Mouse (Mus musculus) layer of hippocampus, adult 2 months (tissue): ENCODE results near the gene Ptprg. TPM values are rescaled to one million over a fixed set of nuclear protein-coding genes. Genes with fewer than 3 reads are reported as not detected.
A peak's percentile ranks its signal among the peaks of the same experiment; 100 is the strongest.

Experiments
- DNase-seq, 2 experiments: peaks; one replicate each; pipeline ENCODE4 v3.0.0; 2022; ENCODE audit warnings: low spot score in 2 of 2
- H3K27ac ChIP-seq: fragments of 200-600 bp; 2 replicates; pipeline ENCODE4 v1.8.1; 2022
- H3K4me3 ChIP-seq: fragments of 200-600 bp; 2 replicates; pipeline ENCODE4 v1.8.1; 2022; ENCODE audit warnings: mild to moderate bottlenecking
- CTCF ChIP-seq: fragments of 200-600 bp; conservative IDR thresholded peaks from 2 replicates; pipeline ENCODE4 v1.8.1; 2022; ENCODE audit warnings: antibody characterized with exemption, mild to moderate bottlenecking, moderate library complexity
- total RNA-seq, 2 experiments: library from RNA; stranded (reverse); gene quantifications; 2 replicates each; pipeline ENCODE4 v1.2.3; 2021

Ptprg gene
- total RNA-seq, 2 experiments from 2014 or later: 106 to 112 TPM

- H3K27ac ChIP-seq: no peak overlapping the region
- DNase-seq: no peak
- no peak for TF ChIP-seq CTCF
- no peak overlapping the region for H3K4me3 ChIP-seq
Measured at GRCm38 (mm10) chr14:11612426-11612825, 59.1 kb downstream of the Ptprg start.

- Histone ChIP-seq H3K4me3 (no peak overlapping the region), H3K27ac (no peak overlapping the region)
- DNase-seq: no peak
- no peak for TF ChIP-seq CTCF
Measured at GRCm38 (mm10) chr14:11613146-11613545, 59.8 kb downstream of the Ptprg start.

- TF ChIP-seq CTCF: no peak
Measured at GRCm38 (mm10) chr14:11615697-11616096, 62.4 kb downstream of the Ptprg start.

GRCm38 (mm10) chr14:11617362-11617761 is 64.0 kb downstream of the Ptprg start:
- Histone ChIP-seq H3K4me3 (no peak overlapping the region), H3K27ac (no peak overlapping the region)
- no peak for DNase-seq
- no peak for TF ChIP-seq CTCF

More at GRCm38 (mm10) chr14:11615697-11616096, 62.4 kb downstream of the Ptprg start:
- DNase-seq: no peak
- no peak overlapping the region for H3K4me3 ChIP-seq
- no peak overlapping the region for H3K27ac ChIP-seq

GRCm38 (mm10) chr14:11618140-11618705 is 64.9 kb downstream of the Ptprg start:
- H3K27ac ChIP-seq: no peak overlapping the region
- no peak for DNase-seq
- H3K4me3 ChIP-seq: no peak overlapping the region
- TF ChIP-seq CTCF: no peak

- no peak for TF ChIP-seq CTCF
Measured at GRCm38 (mm10) chr14:11619606-11620005, 66.3 kb downstream of the Ptprg start.

GRCm38 (mm10) chr14:11620314-11620713 is 67.0 kb downstream of the Ptprg start:
- H3K27ac ChIP-seq: no peak overlapping the region
- TF ChIP-seq CTCF: no peak
- DNase-seq: no peak
- no peak overlapping the region for H3K4me3 ChIP-seq

More at GRCm38 (mm10) chr14:11619606-11620005, 66.3 kb downstream of the Ptprg start:
- no peak overlapping the region for H3K4me3 ChIP-seq
- no peak for DNase-seq
- H3K27ac ChIP-seq: no peak overlapping the region

GRCm38 (mm10) chr14:11620962-11621568 is 67.7 kb downstream of the Ptprg start:
- no peak overlapping the region; the same call in 1 of the 2 replicates for H3K27ac ChIP-seq
- DNase-seq: no peak
- no peak overlapping the region; the same call in 1 of the 2 replicates for H3K4me3 ChIP-seq
- no peak for TF ChIP-seq CTCF

- no peak overlapping the region for H3K27ac ChIP-seq
- H3K4me3 ChIP-seq: no peak overlapping the region
- no peak for TF ChIP-seq CTCF
- no peak for DNase-seq
Measured at GRCm38 (mm10) chr14:11623576-11623975, 70.2 kb downstream of the Ptprg start.

GRCm38 (mm10) chr14:11630736-11631135 is 77.4 kb downstream of the Ptprg start:
- DNase-seq: no peak
- no peak overlapping the region for H3K27ac ChIP-seq
- H3K4me3 ChIP-seq: no peak overlapping the region
- no peak for TF ChIP-seq CTCF

GRCm38 (mm10) chr14:11631505-11631904 is 78.2 kb downstream of the Ptprg start:
- no peak overlapping the region for H3K27ac ChIP-seq
- DNase-seq: no peak
- no peak for TF ChIP-seq CTCF
- no peak overlapping the region for H3K4me3 ChIP-seq

GRCm38 (mm10) chr14:11637673-11638072 is 84.3 kb downstream of the Ptprg start:
- no peak for TF ChIP-seq CTCF
- Histone ChIP-seq H3K27ac (no peak overlapping the region), H3K4me3 (no peak overlapping the region)
- DNase-seq: no peak

- no peak for DNase-seq
- no peak overlapping the region for H3K4me3 ChIP-seq
- no peak for TF ChIP-seq CTCF
- H3K27ac ChIP-seq: no peak overlapping the region
Measured at GRCm38 (mm10) chr14:11639366-11639765, 86.0 kb downstream of the Ptprg start.

GRCm38 (mm10) chr14:11640372-11640771 is 87.0 kb downstream of the Ptprg start:
- H3K27ac ChIP-seq: no peak overlapping the region
- DNase-seq: no peak
- no peak overlapping the region for H3K4me3 ChIP-seq
- no peak for TF ChIP-seq CTCF

GRCm38 (mm10) chr14:11640996-11641395 is 87.7 kb downstream of the Ptprg start:
- peak; percentile 37 to 45 for DNase-seq
- H3K4me3 ChIP-seq: no peak overlapping the region
- no peak overlapping the region for H3K27ac ChIP-seq
- no peak for TF ChIP-seq CTCF
